Comparison of ENCODE assay signal across 1 mouse cellular context in the genomic region with DNA sequence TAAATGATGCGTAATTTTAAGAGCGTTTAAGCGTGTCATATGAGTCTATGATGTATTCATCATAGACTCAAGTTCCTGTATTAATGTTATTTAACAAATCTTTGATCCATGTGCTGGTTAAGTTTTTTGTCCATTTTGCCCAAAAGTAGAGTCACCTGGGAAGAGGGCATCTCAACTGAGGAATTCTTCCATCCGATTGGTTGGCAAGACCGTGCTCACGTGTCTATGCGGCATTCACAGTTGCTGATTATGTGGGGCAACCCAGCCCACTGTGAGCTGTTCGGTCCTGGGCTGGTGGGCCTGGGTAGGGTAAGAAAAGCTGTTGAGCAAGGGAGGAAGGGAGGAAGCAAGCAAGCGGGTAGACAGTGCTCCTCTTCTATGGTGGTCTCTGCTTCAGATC.
TF ChIP-seq lines count a peak whose summit lies in the region.

No protein-coding gene starts in this region.

TF ChIP-seq in MEL, 35 proteins besides CTCF, POLR2A, EP300 and RAD21 (continued from another document):
- peak; percentile 5; the same call in 1 of the 2 replicates for TF ChIP-seq MXI1 (IDR thresholded peaks at IDR 0.05; ENCODE audit: low read depth, low read length)
- TF ChIP-seq MAX (IDR thresholded peaks at IDR 0.05; ENCODE audit: low read length): no peak
